Mouse (Mus musculus) forebrain, embryonic 12.5 days (tissue): ENCODE measurements around the gene Cep97. TPM values are rescaled to one million over a fixed set of nuclear protein-coding genes. Genes with fewer than 3 reads are reported as not detected.
"Not testable (repeated sequence)": the region's sequence is repeated elsewhere in the genome, so short reads cannot be mapped to it uniquely, and the experiment has no call there.

Source experiments
- ATAC-seq: fragments of 200-750 bp; cut with Nextera tagmentation; 2 replicates; pipeline ENCODE4 v1.8.0; 2017; ENCODE audit warnings: moderate TSS enrichment; ENCODE audit not compliant: low FRiP score
- H3K27ac ChIP-seq: fragments of 300-500 bp; sonication (generic); 2 replicates; pipeline ENCODE4 v1.5.1; 2016; ENCODE audit warnings: mild to moderate bottlenecking
- H3K27me3 ChIP-seq: fragments of 300-500 bp; sonication (generic); 2 replicates; pipeline ENCODE4 v1.6.1; 2016; ENCODE audit warnings: mild to moderate bottlenecking
- H3K36me3 ChIP-seq: fragments of 300-500 bp; sonication (generic); replicated peaks from 2 replicates; pipeline ENCODE4 v1.6.1; 2016; ENCODE audit warnings: mild to moderate bottlenecking
- H3K4me1 ChIP-seq: fragments of 300-500 bp; sonication (generic); 2 replicates; pipeline ENCODE4 v1.6.1; 2016
- H3K4me2 ChIP-seq: fragments of 300-500 bp; sonication (generic); 2 replicates; pipeline ENCODE4 v1.6.1; 2016; ENCODE audit warnings: mild to moderate bottlenecking, moderate library complexity
- H3K4me3 ChIP-seq: fragments of 300-500 bp; sonication (generic); replicated peaks from 2 replicates; pipeline ENCODE4 v1.5.1; 2016; ENCODE audit warnings: mild to moderate bottlenecking
- H3K9ac ChIP-seq: fragments of 300-500 bp; sonication (generic); 2 replicates; pipeline ENCODE4 v1.6.1; 2016; ENCODE audit warnings: mild to moderate bottlenecking
- H3K9me3 ChIP-seq: fragments of 300-500 bp; sonication (generic); 2 replicates; pipeline ENCODE4 v1.6.1; 2016
- WGBS: fragments of 180-500 bp; shearing (Covaris S2); methylation state at CpG from one replicate; pipeline ENCODE4 v1.1.7; 2016; 5-methylcytosine and 5-hydroxymethylcytosine counted together
- polyA plus RNA-seq: library from polyadenylated mRNA; unstranded; fragments of >200 nt; fragmentation: Nextera tagmentation; extraction: Ambion mirVana; gene quantifications from 2 replicates; pipeline ENCODE4 v1.2.1, GENCODE M21; 2016

Cep97 gene
- polyA plus RNA-seq, 1 experiment from 2014 or later, result 22.9 TPM

- Histone ChIP-seq H3K27me3 (no peaks in the 10 kb centered on the region), H3K9ac (no peak overlapping the region), H3K4me3 (no peak overlapping the region), H3K9me3 (no peaks in the 10 kb centered on the region), H3K4me1 (no peaks in the 10 kb centered on the region), H3K27ac (no peak overlapping the region), H3K4me2 (no peak overlapping the region), H3K36me3 (peaks cover 9% of the 10 kb centered on the region; the same call in 1 of the 2 replicates)
- no peak for ATAC-seq
- 68% methylated on average over 4 of the region's 4 CpGs for WGBS
These were observed 70.8 kb downstream of the Cep97 start for GRCm38 (mm10) chr16:55863832-55864231.

- no peak overlapping the region for H3K9ac ChIP-seq
- no peaks in the 10 kb centered on the region for H3K27me3 ChIP-seq
- WGBS, result 27% methylated on average over 7 of the region's 7 CpGs
- ATAC-seq, result peak; percentile 61; the same call in 1 of the 2 replicates
- no peak overlapping the region for H3K4me2 ChIP-seq
- no peak overlapping the region for H3K4me3 ChIP-seq
- H3K27ac ChIP-seq, result no peak overlapping the region
- no peaks in the 10 kb centered on the region for H3K9me3 ChIP-seq
- no peaks in the 10 kb centered on the region for H3K4me1 ChIP-seq
- H3K36me3 ChIP-seq, result peaks cover 9% of the 10 kb centered on the region; the same call in 1 of the 2 replicates
These were observed 71.4 kb downstream of the Cep97 start for GRCm38 (mm10) chr16:55863149-55863815.

- ATAC-seq, result no peak
- Histone ChIP-seq H3K9ac (no peak overlapping the region), H3K27ac (no peak overlapping the region), H3K4me2 (no peak overlapping the region), H3K4me3 (no peak overlapping the region), H3K4me1 (no peaks in the 10 kb centered on the region), H3K27me3 (no peaks in the 10 kb centered on the region), H3K9me3 (no peaks in the 10 kb centered on the region), H3K36me3 (peaks cover 7% of the 10 kb centered on the region; the same call in 1 of the 2 replicates)
- 83% methylated on average over 3 of the region's 3 CpGs for WGBS
These were observed 73.6 kb downstream of the Cep97 start for GRCm38 (mm10) chr16:55861104-55861503.

GRCm38 (mm10) chr16:55859421-55859820 lies 75.2 kb downstream of the Cep97 start:
- H3K4me3 ChIP-seq, result not testable (repeated sequence)

GRCm38 (mm10) chr16:55858465-55858864 lies 76.2 kb downstream of the Cep97 start:
- Histone ChIP-seq H3K27me3 (no peaks in the 10 kb centered on the region), H3K9me3 (no peaks in the 10 kb centered on the region), H3K4me1 (no peaks in the 10 kb centered on the region), H3K27ac (no peak overlapping the region), H3K4me3 (no peak overlapping the region), H3K4me2 (no peak overlapping the region), H3K36me3 (no peaks in the 10 kb centered on the region), H3K9ac (no peak overlapping the region)
- 68% methylated on average over 6 of the region's 6 CpGs for WGBS
- ATAC-seq, result no peak

More at GRCm38 (mm10) chr16:55859421-55859820, 75.2 kb downstream of the Cep97 start:
- not testable (repeated sequence) for H3K4me1 ChIP-seq, ATAC-seq, H3K4me2 ChIP-seq, H3K9me3 ChIP-seq, H3K9ac ChIP-seq, H3K36me3 ChIP-seq, H3K27ac ChIP-seq, H3K27me3 ChIP-seq
- WGBS, result 93% methylated on average over 4 of the region's 4 CpGs

- 61% methylated on average over 19 of the region's 19 CpGs for WGBS
- H3K9ac ChIP-seq, result no peak overlapping the region
- H3K4me2 ChIP-seq, result no peak overlapping the region
- H3K27me3 ChIP-seq, result no peaks in the 10 kb centered on the region
- H3K27ac ChIP-seq, result no peak overlapping the region
- ATAC-seq, result peak; percentile 83
- H3K9me3 ChIP-seq, result no peaks in the 10 kb centered on the region
- H3K4me3 ChIP-seq, result no peak overlapping the region
- H3K4me1 ChIP-seq, result no peaks in the 10 kb centered on the region
- H3K36me3 ChIP-seq, result no peaks in the 10 kb centered on the region
These were observed 81.5 kb downstream of the Cep97 start for GRCm38 (mm10) chr16:55852943-55853727.

GRCm38 (mm10) chr16:55852515-55852914 lies 82.1 kb downstream of the Cep97 start:
- Histone ChIP-seq H3K4me2 (no peak overlapping the region), H3K9me3 (no peaks in the 10 kb centered on the region), H3K4me1 (no peaks in the 10 kb centered on the region), H3K27me3 (no peaks in the 10 kb centered on the region), H3K9ac (no peak overlapping the region), H3K27ac (no peak overlapping the region), H3K36me3 (no peaks in the 10 kb centered on the region), H3K4me3 (no peak overlapping the region)
- peak; percentile 58; the same call in 1 of the 2 replicates for ATAC-seq
- 59% methylated on average over 4 of the region's 4 CpGs for WGBS

GRCm38 (mm10) chr16:55850485-55850884 lies 84.2 kb downstream of the Cep97 start:
- 89% methylated on average over 3 of the region's 3 CpGs for WGBS
- no peak overlapping the region for H3K27ac ChIP-seq
- no peaks in the 10 kb centered on the region for H3K4me1 ChIP-seq
- no peak overlapping the region for H3K4me3 ChIP-seq
- no peak overlapping the region for H3K9ac ChIP-seq
- H3K27me3 ChIP-seq, result no peaks in the 10 kb centered on the region
- ATAC-seq, result no peak
- no peaks in the 10 kb centered on the region for H3K36me3 ChIP-seq
- no peaks in the 10 kb centered on the region for H3K9me3 ChIP-seq
- no peak overlapping the region for H3K4me2 ChIP-seq

Other genes with a start within 250 kb of the Cep97 start
- gene Nfkbiz, start 96.0 kb downstream of the Cep97 start, polyA plus RNA-seq, result 1.5 and 1.8 TPM in 2 replicates
- 0.87 and 0.93 TPM in 2 replicates for gene Nxpe3, start 39.6 kb downstream of the Cep97 start, polyA plus RNA-seq
- gene Rpl24, start 31.4 kb upstream of the Cep97 start, polyA plus RNA-seq, result 711 and 747 TPM in 2 replicates
- gene Zbtb11, start 39.0 kb upstream of the Cep97 start, polyA plus RNA-seq, result 19.6 and 20.4 TPM in 2 replicates
- gene Pcnp, start 94.9 kb upstream of the Cep97 start, polyA plus RNA-seq, result 316 and 329 TPM in 2 replicates
- 29.5 and 31.0 TPM in 2 replicates for gene Trmt10c, start 103.0 kb upstream of the Cep97 start, polyA plus RNA-seq
- 43.8 and 49.2 TPM in 2 replicates for gene Senp7, start 113.5 kb upstream of the Cep97 start, polyA plus RNA-seq